Mouse (Mus musculus) frontal cortex, postnatal 36 days (tissue): ENCODE data around the gene Cipc.

ENCODE experiments used
- DNase-seq, 2 experiments: peaks; one replicate each; pipeline ENCODE4 v3.0.0; 2022; ENCODE audit warnings: low spot score in 2 of 2

The Cipc gene

GRCm38 (mm10) chr12:86989890-86990754 is 43.3 kb downstream of the Cipc start, which contains the start of gene Zdhhc22:
TSS of gene Zdhhc22 (minus strand) at chr12:86990430.
- no peak for DNase-seq

GRCm38 (mm10) chr12:86990755-86991110 is 43.9 kb downstream of the Cipc start:
- DNase-seq: no peak

GRCm38 (mm10) chr12:86994166-86994565 is 47.3 kb downstream of the Cipc start:
- no peak for DNase-seq

GRCm38 (mm10) chr12:86994776-86995175 is 47.9 kb downstream of the Cipc start:
- DNase-seq: no peak

- no peak for DNase-seq
These were observed 49.1 kb downstream of the Cipc start for GRCm38 (mm10) chr12:86995931-86996330.

GRCm38 (mm10) chr12:86998699-86999098 is 51.9 kb downstream of the Cipc start:
- DNase-seq: no peak

GRCm38 (mm10) chr12:86999283-86999820 is 52.5 kb downstream of the Cipc start:
- DNase-seq: peak in 1 of 2 experiments; percentile 4

GRCm38 (mm10) chr12:87000151-87000839 is 53.5 kb downstream of the Cipc start:
- no peak for DNase-seq

GRCm38 (mm10) chr12:87000840-87001176 is 54.0 kb downstream of the Cipc start:
- no peak for DNase-seq

GRCm38 (mm10) chr12:87002209-87002608 is 55.4 kb downstream of the Cipc start:
- DNase-seq: no peak

- no peak for DNase-seq
These were observed 56.0 kb downstream of the Cipc start for GRCm38 (mm10) chr12:87002815-87003214.

GRCm38 (mm10) chr12:87003606-87004005 is 56.8 kb downstream of the Cipc start:
- DNase-seq: no peak

GRCm38 (mm10) chr12:87004596-87004995 is 57.8 kb downstream of the Cipc start:
- no peak for DNase-seq
